Mouse (Mus musculus) layer of hippocampus, adult 9-11 months (tissue): ENCODE data around the gene Gm10750.
"Not testable (repeated sequence)": the region's sequence is repeated elsewhere in the genome, so short reads cannot be mapped to it uniquely, and the experiment has no call there.

Experiments used
- DNase-seq: peaks from one replicate; pipeline ENCODE4 v3.0.0; 2022

The Gm10750 gene

DNA sequence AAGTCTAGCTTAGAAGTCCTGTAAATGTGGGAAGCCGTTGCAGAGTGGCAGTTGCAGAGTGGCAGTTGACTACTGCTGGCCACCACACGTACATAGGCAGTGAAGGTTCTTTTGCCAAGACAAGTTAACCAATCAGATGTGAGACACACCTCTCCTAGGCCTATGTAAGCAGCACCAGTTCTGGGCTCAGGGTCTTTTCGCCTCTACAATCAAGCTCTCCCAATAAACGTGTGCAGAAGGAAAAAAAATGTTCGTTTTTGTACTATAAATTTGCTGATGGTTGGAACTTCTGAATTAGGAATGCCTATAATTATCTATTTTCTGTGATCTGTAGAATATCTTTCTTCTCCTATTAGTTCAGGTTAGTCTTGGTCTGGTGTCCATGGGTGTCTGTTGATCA is at the start of gene Gm10750:
Gene Gm10750, minus strand, starts transcription at position 101 of the 400 bp plus-strand sequence.
- DNase-seq: not testable (repeated sequence)

DNA sequence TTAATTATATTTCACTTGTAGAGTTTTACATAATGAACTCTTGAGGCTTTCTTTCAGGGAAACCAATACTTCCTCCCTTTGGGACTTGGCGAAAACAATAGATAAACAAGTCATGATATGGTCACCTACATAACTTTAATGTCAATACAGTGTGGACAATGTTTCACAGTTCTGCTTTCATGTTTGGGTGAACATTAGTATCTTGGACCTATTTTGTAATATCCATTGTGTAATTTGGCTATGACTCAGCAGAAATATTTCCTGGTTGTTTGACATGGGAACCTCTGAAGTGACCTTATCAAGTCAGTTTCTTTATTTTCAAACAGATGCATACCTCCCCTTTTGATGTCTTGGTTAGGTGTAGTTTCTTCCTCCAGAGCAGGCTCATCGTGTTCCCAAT is 12.2 kb downstream of the Gm10750 start:
- DNase-seq: no peak

DNA sequence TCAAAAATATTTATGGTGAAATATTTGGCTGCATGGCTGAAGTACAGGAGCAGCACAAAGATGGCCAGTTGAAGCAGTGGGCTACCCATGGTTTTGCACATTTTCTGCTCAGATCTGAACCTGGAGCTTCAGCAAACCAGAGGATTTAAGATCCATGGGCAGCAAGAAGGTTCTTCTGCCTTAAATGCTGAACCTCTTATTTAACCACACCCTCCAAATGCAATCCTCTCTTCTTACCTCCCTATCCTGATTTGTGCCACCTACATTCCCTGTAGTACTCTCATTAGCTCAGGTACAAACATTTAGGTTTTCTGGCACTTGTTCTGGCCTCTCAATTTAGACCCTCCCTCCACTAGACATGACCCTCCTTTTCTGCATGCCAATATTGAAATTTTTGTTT is 13.9 kb downstream of the Gm10750 start, which contains the start of gene Gm1330:
Gene Gm1330, minus strand, starts transcription at position 101 of the 400 bp plus-strand sequence.
- DNase-seq: no peak

DNA sequence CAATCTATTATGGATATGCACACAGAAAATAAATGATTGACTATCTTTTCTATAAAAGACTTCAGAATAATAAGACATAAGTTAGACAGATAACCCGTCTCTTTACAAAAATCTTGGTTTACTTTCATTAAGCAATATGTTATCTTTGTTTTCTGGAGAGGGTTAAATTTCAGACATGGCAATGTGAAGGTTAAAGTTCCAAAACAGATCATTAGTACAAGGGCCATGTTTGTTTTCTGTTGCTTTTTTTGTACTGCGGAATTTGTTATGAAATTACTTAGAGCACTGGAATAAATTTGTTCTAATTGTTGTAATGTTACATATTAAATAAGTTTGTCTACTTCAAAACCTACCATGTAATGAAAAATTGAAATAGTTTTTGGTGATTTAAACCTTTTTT is 21.9 kb downstream of the Gm10750 start:
- DNase-seq: no peak
